Mouse (Mus musculus): ENCODE measurements around the gene Tlr4.

DNA sequence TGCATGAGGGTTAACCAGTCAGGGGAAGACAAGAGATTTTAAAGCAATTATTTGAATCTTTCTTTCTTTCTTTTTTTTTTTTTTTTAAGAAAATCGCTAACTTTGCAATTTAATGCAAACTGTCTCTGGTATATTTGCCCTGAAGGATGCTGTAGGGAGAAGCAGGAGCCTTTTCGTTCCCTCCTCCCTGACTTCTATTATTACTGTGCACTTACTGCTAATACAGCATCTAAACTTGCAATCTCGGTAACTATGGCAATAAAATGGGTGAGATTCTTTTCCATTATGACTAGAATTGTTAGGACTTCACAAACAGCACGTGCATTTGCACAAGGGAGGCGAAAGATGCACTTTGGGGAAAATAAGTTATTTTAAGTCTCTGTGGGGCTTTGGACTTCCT is 44.6 kb downstream of the Tlr4 start:
- TF ChIP-seq CTCF (IDR thresholded peaks at IDR 0.05; ENCODE audit: low read depth) (no peak), EP300 (optimal IDR thresholded peaks at IDR 0.05) (no peak)

Data from stomach, postnatal 0 days (tissue).